Mouse (Mus musculus): Measurements from ENCODE around the gene Gm3239. TPM values are rescaled to one million over a fixed set of nuclear protein-coding genes. Genes with fewer than 3 reads are reported as not detected.
"Not testable (repeated sequence)": the region's sequence is repeated elsewhere in the genome, so short reads cannot be mapped to it uniquely, and the experiment has no call there.

Gene Gm3239
- total RNA-seq (2014; rRNA removed) (0.38 and 0.66 TPM in 2 replicates), polyA plus RNA-seq (2015; fragmentation: Nextera tagmentation; extraction: Ambion mirVana) (1.4 and 1.9 TPM in 2 replicates)

DNA sequence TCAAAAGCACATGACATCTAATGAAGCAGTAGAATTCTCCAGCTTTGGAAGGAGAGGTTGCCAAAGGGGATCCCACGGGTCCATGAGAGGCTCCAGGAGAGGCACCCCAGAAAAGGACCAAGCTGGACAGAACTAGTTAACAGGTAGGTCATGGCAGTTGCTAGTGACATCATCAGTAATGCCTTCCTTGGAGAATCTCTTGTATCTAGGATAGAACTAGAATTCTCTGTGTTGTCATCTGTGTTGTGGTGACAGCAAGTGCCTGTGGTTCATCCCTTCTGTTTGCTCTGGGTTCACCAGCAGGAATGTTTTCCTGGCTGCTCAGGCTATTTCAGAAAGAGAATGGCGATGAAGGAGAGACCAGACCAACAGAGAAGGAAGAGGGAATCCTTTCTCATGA lies at the start of gene Gm3239:
TSS of gene Gm3239 (plus strand) at position 301 of the 400 bp plus-strand sequence.
- H3K9ac ChIP-seq (replicated peaks; ENCODE audit: low read length, poor library complexity, severe bottlenecking); H3K36me3 ChIP-seq (ENCODE audit: insufficient read depth, low read length); H3K27ac ChIP-seq (ENCODE audit: low read depth, low read length); H3K4me3 ChIP-seq (ENCODE audit: low read depth, low read length); H3K4me1 ChIP-seq (ENCODE audit: insufficient read depth, low read length); H3K4me2 ChIP-seq (ENCODE audit: low read depth, low read length, poor library complexity, severe bottlenecking); H3K27me3 ChIP-seq (ENCODE audit: insufficient read depth, low read length); H3K9me3 ChIP-seq (ENCODE audit: low read length); ATAC-seq (ENCODE audit: low FRiP score); DNase-seq (ENCODE audit: low spot score): not testable (repeated sequence)
- WGBS: no CpG with 5 or more reads among the region's 2 CpGs

DNA sequence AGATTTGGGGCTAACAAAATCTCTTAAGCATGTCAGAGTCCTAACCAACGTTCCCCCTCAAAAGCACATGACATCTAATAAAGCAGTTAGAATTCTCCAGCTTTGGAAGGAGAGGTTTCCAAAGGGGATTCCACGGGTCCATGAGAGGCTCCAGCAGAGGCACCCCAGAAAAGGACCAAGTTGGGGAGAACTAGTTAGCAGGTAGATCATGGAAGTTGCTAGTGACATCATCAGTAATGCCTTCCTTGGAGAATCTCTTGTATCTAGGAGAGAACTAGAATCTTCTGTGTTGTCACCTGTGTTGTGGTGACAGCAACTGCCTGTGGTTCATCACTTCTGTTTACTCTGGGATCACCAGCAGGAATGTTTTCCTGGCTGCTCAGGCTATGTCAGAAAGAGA lies 31.9 kb upstream of the Gm3239 start, which contains the start of gene Gm8159:
TSS of gene Gm8159 (plus strand) at position 301 of the 400 bp plus-strand sequence.
- not testable (repeated sequence) for H3K36me3 ChIP-seq (ENCODE audit: insufficient read depth, low read length); H3K27ac ChIP-seq (ENCODE audit: low read depth, low read length); H3K4me2 ChIP-seq (ENCODE audit: low read depth, low read length, poor library complexity, severe bottlenecking); H3K27me3 ChIP-seq (ENCODE audit: insufficient read depth, low read length); ATAC-seq (ENCODE audit: low FRiP score); H3K4me3 ChIP-seq (ENCODE audit: low read depth, low read length); H3K9ac ChIP-seq (replicated peaks; ENCODE audit: low read length, poor library complexity, severe bottlenecking); H3K4me1 ChIP-seq (ENCODE audit: insufficient read depth, low read length); DNase-seq (ENCODE audit: low spot score); H3K9me3 ChIP-seq (ENCODE audit: low read length)
- no CpG with 5 or more reads among the region's 2 CpGs for WGBS

DNA sequence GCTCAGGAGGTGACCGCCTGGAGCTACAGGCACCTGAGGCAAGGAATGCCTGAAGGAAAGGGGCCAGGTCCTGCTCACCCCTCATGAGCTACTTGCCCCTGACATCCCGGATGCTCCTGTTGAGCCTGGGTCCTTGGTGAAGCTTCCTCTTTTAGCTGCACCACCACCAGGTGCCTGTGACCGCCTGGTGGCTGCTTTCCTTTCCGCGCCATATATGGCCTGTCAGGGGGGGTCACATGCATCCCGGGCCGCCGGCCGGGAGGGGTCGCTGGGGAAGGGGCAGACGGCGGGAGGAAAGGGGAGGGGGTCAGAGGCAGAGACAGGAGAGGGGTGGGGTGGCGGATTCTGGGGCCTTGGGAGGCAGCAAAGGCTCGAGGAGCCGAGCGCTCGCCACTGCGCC lies 14.7 kb upstream of the Gm3239 start:
- H3K36me3 ChIP-seq (ENCODE audit: insufficient read depth, low read length); H3K9ac ChIP-seq (replicated peaks; ENCODE audit: low read length, poor library complexity, severe bottlenecking); H3K27me3 ChIP-seq (ENCODE audit: insufficient read depth, low read length); H3K9me3 ChIP-seq (ENCODE audit: low read length); H3K4me1 ChIP-seq (ENCODE audit: insufficient read depth, low read length); H3K27ac ChIP-seq (ENCODE audit: low read depth, low read length); ATAC-seq (ENCODE audit: low FRiP score): not testable (repeated sequence)
- 3% methylated on average over 17 of the region's 18 CpGs for WGBS
- Histone ChIP-seq H3K4me3 (ENCODE audit: low read depth, low read length) (peak overlapping the region; percentile 33), H3K4me2 (ENCODE audit: low read depth, low read length, poor library complexity, severe bottlenecking) (peak overlapping the region; percentile 44; the same call in 1 of the 2 replicates)
- DNase-seq (ENCODE audit: low spot score): peak; percentile 0
- TF ChIP-seq CTCF (IDR thresholded peaks at IDR 0.05): peak; percentile 52

DNA sequence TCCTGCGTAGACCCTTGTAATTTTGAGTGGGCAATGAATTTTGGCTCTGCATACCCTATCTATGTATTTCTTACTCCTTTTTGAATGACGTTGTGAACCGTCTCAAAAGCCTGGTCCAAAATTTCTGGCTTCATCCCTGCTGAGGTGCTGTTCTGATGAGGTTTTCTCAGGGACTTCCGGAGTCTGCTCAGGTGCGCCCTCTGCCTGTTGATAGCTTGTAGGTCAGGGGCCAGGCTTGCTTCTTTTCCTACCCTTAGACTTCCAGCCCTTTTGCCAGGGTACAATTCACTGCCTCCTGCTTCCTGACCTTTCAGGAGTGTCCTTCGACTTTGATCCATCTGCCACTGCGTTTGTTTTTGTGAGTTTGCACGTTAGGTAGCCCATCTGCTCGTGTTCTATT lies 13.7 kb upstream of the Gm3239 start:
- not testable (repeated sequence) for H3K4me3 ChIP-seq (ENCODE audit: low read depth, low read length); H3K9ac ChIP-seq (replicated peaks; ENCODE audit: low read length, poor library complexity, severe bottlenecking); DNase-seq (ENCODE audit: low spot score); H3K36me3 ChIP-seq (ENCODE audit: insufficient read depth, low read length); H3K27me3 ChIP-seq (ENCODE audit: insufficient read depth, low read length); H3K9me3 ChIP-seq (ENCODE audit: low read length); ATAC-seq (ENCODE audit: low FRiP score); H3K27ac ChIP-seq (ENCODE audit: low read depth, low read length); H3K4me2 ChIP-seq (ENCODE audit: low read depth, low read length, poor library complexity, severe bottlenecking); H3K4me1 ChIP-seq (ENCODE audit: insufficient read depth, low read length)
- WGBS: 0% methylated on average over 2 of the region's 9 CpGs
- peak; percentile 66 for TF ChIP-seq CTCF (IDR thresholded peaks at IDR 0.05)

DNA sequence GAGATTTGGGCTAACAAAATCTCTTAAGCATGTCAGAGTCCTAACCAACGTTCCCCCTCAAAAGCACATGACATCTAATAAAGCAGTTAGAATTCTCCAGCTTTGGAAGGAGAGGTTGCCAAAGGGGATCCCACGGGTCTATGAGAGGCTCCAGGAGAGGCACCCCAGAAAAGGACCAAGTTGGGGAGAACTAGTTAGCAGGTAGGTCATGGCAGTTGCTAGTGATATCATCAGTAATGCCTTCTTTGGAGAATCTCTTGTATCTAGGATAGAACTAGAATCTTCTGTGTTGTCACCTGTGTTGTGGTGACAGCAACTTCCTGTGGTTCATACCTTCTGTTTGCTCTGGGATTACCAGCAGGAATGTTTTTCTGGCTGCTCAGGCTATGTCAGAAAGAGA lies 44.9 kb downstream of the Gm3239 start, which contains the start of gene Gm7876:
TSS of gene Gm7876 (plus strand) at position 301 of the 400 bp plus-strand sequence.
- not testable (repeated sequence) for H3K9ac ChIP-seq (replicated peaks; ENCODE audit: low read length, poor library complexity, severe bottlenecking); DNase-seq (ENCODE audit: low spot score); H3K9me3 ChIP-seq (ENCODE audit: low read length); H3K27me3 ChIP-seq (ENCODE audit: insufficient read depth, low read length); H3K27ac ChIP-seq (ENCODE audit: low read depth, low read length); ATAC-seq (ENCODE audit: low FRiP score); H3K4me2 ChIP-seq (ENCODE audit: low read depth, low read length, poor library complexity, severe bottlenecking); H3K36me3 ChIP-seq (ENCODE audit: insufficient read depth, low read length); H3K4me3 ChIP-seq (ENCODE audit: low read depth, low read length); H3K4me1 ChIP-seq (ENCODE audit: insufficient read depth, low read length)
- WGBS: 88% methylated on average over 1 of the region's 2 CpGs

Other genes starting within 250 kb of the Gm3239 start
- 2.5 and 4.9 TPM in 2 replicates for gene Gm3164, start 248.7 kb upstream of the Gm3239 start, total RNA-seq (2014; rRNA removed)
- 5.1 and 6.1 TPM in 2 replicates for gene Gm3164, start 248.7 kb upstream of the Gm3239 start, polyA plus RNA-seq (2015; fragmentation: Nextera tagmentation; extraction: Ambion mirVana)
- gene Gm3173, start 233.2 kb upstream of the Gm3239 start, total RNA-seq (2014; rRNA removed): 1.4 TPM in 1 of 2 replicates, not detected in the other
- 2.8 and 3.4 TPM in 2 replicates for gene Gm3173, start 233.2 kb upstream of the Gm3239 start, polyA plus RNA-seq (2015; fragmentation: Nextera tagmentation; extraction: Ambion mirVana)
- not detected in 2 replicates for gene Gm3182, start 182.4 kb upstream of the Gm3239 start, total RNA-seq (2014; rRNA removed)
- gene Gm3182, start 182.4 kb upstream of the Gm3239 start, polyA plus RNA-seq (2015; fragmentation: Nextera tagmentation; extraction: Ambion mirVana): not detected in 2 replicates
- gene Gm3047, start 108.8 kb upstream of the Gm3239 start, total RNA-seq (2014; rRNA removed): 0.76 TPM in 1 of 2 replicates, not detected in the other
- not detected in 2 replicates for gene Gm3047, start 108.8 kb upstream of the Gm3239 start, polyA plus RNA-seq (2015; fragmentation: Nextera tagmentation; extraction: Ambion mirVana)
- gene Gm8159, start 31.8 kb upstream of the Gm3239 start, total RNA-seq (2014; rRNA removed): 0.76 TPM in 1 of 2 replicates, not detected in the other
- not detected in 2 replicates for gene Gm8159, start 31.8 kb upstream of the Gm3239 start, polyA plus RNA-seq (2015; fragmentation: Nextera tagmentation; extraction: Ambion mirVana)
- gene Gm7876, start 45.0 kb downstream of the Gm3239 start, total RNA-seq (2014; rRNA removed): not detected in 2 replicates
- gene Gm7876, start 45.0 kb downstream of the Gm3239 start, polyA plus RNA-seq (2015; fragmentation: Nextera tagmentation; extraction: Ambion mirVana): not detected in 2 replicates
- gene Gm3252, start 62.6 kb downstream of the Gm3239 start, total RNA-seq (2014; rRNA removed): 1.8 and 2.3 TPM in 2 replicates
- gene Gm3252, start 62.6 kb downstream of the Gm3239 start, polyA plus RNA-seq (2015; fragmentation: Nextera tagmentation; extraction: Ambion mirVana): 4.1 and 4.9 TPM in 2 replicates
- not detected in 2 replicates for gene Gm9602, start 112.1 kb downstream of the Gm3239 start, total RNA-seq (2014; rRNA removed)
- not detected in 2 replicates for gene Gm9602, start 112.1 kb downstream of the Gm3239 start, polyA plus RNA-seq (2015; fragmentation: Nextera tagmentation; extraction: Ambion mirVana)
- gene Gm3269, start 173.9 kb downstream of the Gm3239 start, total RNA-seq (2014; rRNA removed): not detected in 2 replicates
- not detected in 2 replicates for gene Gm3269, start 173.9 kb downstream of the Gm3239 start, polyA plus RNA-seq (2015; fragmentation: Nextera tagmentation; extraction: Ambion mirVana)
- gene Gm3264, start 191.4 kb downstream of the Gm3239 start, total RNA-seq (2014; rRNA removed): not detected in 2 replicates
- 3.2 and 4.1 TPM in 2 replicates for gene Gm3264, start 191.4 kb downstream of the Gm3239 start, polyA plus RNA-seq (2015; fragmentation: Nextera tagmentation; extraction: Ambion mirVana)
- 0.24 TPM in 1 of 2 replicates, not detected in the other for gene Gm3278, start 228.2 kb downstream of the Gm3239 start, total RNA-seq (2014; rRNA removed)
- 0.30 TPM in 1 of 2 replicates, not detected in the other for gene Gm3278, start 228.2 kb downstream of the Gm3239 start, polyA plus RNA-seq (2015; fragmentation: Nextera tagmentation; extraction: Ambion mirVana)

Measured in midbrain, postnatal 0 days (tissue).